Mouse (Mus musculus): ENCODE data around the gene Cenpt. TPM values are rescaled to one million over a fixed set of nuclear protein-coding genes. Genes with fewer than 3 reads are reported as not detected.

Gene Cenpt
- polyA plus RNA-seq, 1 experiment from 2014 or later = 55.7 TPM

DNA sequence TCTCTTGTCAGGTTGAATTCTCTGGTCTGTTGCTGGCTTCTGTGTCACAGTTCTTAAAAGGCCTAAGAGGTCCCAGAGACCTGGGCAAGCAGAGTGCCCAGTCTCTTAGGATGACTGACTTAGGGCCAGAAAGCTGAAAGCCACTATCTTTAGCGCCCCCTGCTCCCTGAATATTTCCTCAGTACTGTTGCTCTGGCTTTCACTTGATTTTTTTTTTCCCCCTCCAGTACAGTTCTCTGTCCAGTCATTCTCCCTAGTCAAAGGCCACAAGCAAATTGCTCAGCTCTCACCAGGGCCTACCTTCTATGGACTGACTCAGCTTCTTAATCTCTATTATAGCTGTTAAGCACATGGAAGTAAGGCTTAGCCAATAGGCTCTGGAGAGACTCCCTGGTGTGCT lies 8.9 kb upstream of the Cenpt start:
- DNase-seq (ENCODE audit: low spot score) = no peak
- WGBS = 10% methylated on average over 1 of the region's 1 CpGs
- H3K27ac ChIP-seq (replicated peaks) = peak overlapping the region; percentile 99; the same call in 1 of the 2 replicates

DNA sequence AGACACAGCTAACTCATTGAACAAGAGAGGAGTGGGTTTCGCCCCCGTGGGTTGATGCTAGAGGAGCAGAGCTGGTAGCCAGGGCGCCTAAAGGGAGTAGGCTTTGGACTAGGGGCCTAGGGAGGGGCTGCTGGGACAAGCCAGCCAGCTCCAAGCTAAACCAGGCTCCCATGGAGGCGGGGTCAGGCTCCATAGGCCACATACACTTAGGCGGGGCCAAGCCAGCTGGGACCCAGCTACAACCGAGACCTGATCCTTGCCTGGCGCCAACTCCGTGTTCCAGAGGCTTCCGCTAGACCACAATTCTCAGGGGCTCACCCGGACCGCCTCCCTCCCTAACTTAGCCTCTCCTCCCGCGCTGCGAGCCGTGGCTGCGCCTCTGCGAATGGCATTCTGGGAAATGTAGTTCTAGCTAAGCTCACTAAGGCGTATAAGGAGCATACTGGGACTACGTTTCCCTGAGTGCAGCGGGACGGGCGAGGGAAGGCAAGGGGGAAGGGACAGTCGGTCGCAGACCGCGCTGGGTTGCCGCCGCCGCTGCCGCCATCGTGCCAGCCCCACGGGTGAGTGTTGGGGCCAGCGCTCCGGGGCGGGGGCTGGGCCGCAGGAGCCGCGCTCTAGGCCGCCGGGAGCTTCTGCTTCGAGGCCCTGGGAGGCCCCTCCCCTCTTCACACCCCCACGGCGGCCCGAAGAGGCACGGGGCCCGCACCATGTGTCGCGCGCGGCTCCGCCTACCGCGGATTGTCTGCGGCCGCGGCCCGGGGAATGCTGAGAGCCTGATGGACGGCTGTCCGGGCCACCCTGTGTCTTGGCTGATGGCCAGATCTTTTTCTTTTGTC lies 7.3 kb upstream of the Cenpt start, which contains the start of gene Nutf2:
Nutf2 (plus strand) TSS at position 438 of the 839 bp plus-strand sequence.
- WGBS = under 1% methylated on average over 58 of the region's 59 CpGs
- H3K27ac ChIP-seq (replicated peaks) = peak within 1 kb of the TSS; percentile 99

More for the DNA sequence above, 8.9 kb upstream of the Cenpt start:
- no peaks in the 10 kb centered on the region for H3K27me3 ChIP-seq (ENCODE audit: low read depth, poor library complexity, severe bottlenecking)
- peaks cover 61% of the 10 kb centered on the region for H3K4me1 ChIP-seq
- H3K9me3 ChIP-seq (replicated peaks) = no peaks in the 10 kb centered on the region
- H3K4me3 ChIP-seq = peak overlapping the region; percentile 69
- peaks cover 68% of the 10 kb centered on the region for H3K36me3 ChIP-seq

DNA sequence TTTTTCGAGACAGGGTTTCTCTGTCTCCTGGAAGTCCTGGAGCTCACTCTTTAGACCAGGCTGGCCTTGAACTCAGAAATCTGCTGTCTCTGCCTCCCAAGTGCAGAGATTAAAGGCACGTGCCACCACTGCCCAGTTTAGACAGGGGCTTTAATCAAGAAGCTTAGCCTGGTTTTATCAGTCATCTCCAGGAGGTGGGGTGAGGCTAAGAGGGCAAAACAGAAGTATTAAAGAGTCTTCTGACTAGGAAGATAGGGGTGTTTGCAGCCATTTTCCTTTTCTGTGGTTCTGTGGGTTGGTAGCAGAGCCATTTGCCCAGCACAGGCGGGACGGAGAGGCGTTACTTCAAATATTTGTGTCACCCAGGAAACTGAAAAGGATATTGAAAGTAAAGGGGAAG lies 6.2 kb upstream of the Cenpt start:
- H3K27ac ChIP-seq (replicated peaks) = peak overlapping the region; percentile 99; the same call in 1 of the 2 replicates
- H3K4me1 ChIP-seq = peaks cover 78% of the 10 kb centered on the region
- 73% methylated on average over 5 of the region's 5 CpGs for WGBS
- H3K36me3 ChIP-seq = peaks cover 44% of the 10 kb centered on the region
- no peaks in the 10 kb centered on the region for H3K27me3 ChIP-seq (ENCODE audit: low read depth, poor library complexity, severe bottlenecking)
- H3K9me3 ChIP-seq (replicated peaks) = no peaks in the 10 kb centered on the region
- DNase-seq (ENCODE audit: low spot score) = no peak
- 0 out of 2 replicates have a peak overlapping the region, but pooled peaks have one; percentile 69 for H3K4me3 ChIP-seq

More for the DNA sequence above, 7.3 kb upstream of the Cenpt start, which contains the start of gene Nutf2:
- no peaks in the 10 kb centered on the region for H3K27me3 ChIP-seq (ENCODE audit: low read depth, poor library complexity, severe bottlenecking)
- no peaks in the 10 kb centered on the region for H3K9me3 ChIP-seq (replicated peaks)
- H3K36me3 ChIP-seq = peaks cover 53% of the 10 kb centered on the region
- DNase-seq (ENCODE audit: low spot score) = peak; percentile 98
- H3K4me1 ChIP-seq = peaks cover 77% of the 10 kb centered on the region
- H3K4me3 ChIP-seq = peak within 1 kb of the TSS; percentile 69

- peaks cover 36% of the 10 kb centered on the region for H3K36me3 ChIP-seq
- H3K4me1 ChIP-seq = peaks cover 74% of the 10 kb centered on the region
- no peaks in the 10 kb centered on the region for H3K27me3 ChIP-seq (ENCODE audit: low read depth, poor library complexity, severe bottlenecking)
- no peak for DNase-seq (ENCODE audit: low spot score)
- WGBS = 88% methylated on average over 5 of the region's 5 CpGs
- H3K4me3 ChIP-seq = no peak overlapping the region; the same call in 1 of the 2 replicates
- H3K9me3 ChIP-seq (replicated peaks) = no peaks in the 10 kb centered on the region
- H3K27ac ChIP-seq (replicated peaks) = no peak overlapping the region
These were observed 5.4 kb upstream of the Cenpt start for GRCm38 (mm10) chr8:105858495-105858894.

DNA sequence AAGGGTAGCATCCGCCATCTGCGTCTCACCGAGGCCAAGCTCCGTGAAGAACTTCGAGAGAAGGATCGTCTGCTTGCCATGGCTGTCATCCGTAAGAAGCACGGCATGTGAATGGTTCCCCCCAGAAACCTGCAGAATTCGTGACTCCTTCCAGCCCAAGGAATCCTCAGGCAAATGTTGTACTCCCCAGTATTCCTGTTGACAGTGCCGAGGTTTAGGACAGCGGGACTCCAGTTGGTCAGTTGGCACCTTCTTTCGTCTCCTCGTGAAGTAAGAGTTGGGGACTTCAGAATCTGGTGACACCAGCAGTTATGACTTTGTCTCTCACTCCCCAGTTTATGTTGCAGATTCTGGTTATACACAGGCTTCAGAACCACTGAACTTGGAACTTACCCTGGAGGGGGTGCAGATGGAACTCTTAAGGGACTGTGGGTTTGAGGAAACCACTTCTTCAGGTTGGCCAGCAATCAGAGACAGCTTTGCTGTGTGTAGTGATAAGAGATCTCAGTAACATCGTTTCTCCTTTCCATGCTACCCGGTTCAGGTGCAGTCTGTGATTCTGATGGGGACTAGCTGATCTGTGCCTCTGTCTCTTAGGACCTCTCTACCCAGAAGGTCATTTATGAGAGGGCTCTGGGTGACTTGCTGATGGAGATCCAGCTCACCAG lies 3.2 kb upstream of the Cenpt start:
- WGBS = 31% methylated on average over 15 of the region's 15 CpGs
- Histone ChIP-seq H3K27me3 (ENCODE audit: low read depth, poor library complexity, severe bottlenecking) (no peaks in the 10 kb centered on the region), H3K36me3 (peaks cover 26% of the 10 kb centered on the region), H3K27ac (replicated peaks) (peak overlapping the region; percentile 94), H3K4me1 (peaks cover 62% of the 10 kb centered on the region), H3K4me3 (peak overlapping the region; percentile 88), H3K9me3 (replicated peaks) (no peaks in the 10 kb centered on the region)
- DNase-seq (ENCODE audit: low spot score) = no peak

GRCm38 (mm10) chr8:105855248-105856167 lies 2.4 kb upstream of the Cenpt start:
- peaks cover 67% of the 10 kb centered on the region for H3K4me1 ChIP-seq
- DNase-seq (ENCODE audit: low spot score) = no peak
- H3K36me3 ChIP-seq = peaks cover 24% of the 10 kb centered on the region
- under 1% methylated on average over 71 of the region's 71 CpGs for WGBS
- H3K27ac ChIP-seq (replicated peaks) = peak overlapping the region; percentile 94
- no peaks in the 10 kb centered on the region for H3K27me3 ChIP-seq (ENCODE audit: low read depth, poor library complexity, severe bottlenecking)
- H3K9me3 ChIP-seq (replicated peaks) = no peaks in the 10 kb centered on the region
- peak overlapping the region; percentile 88 for H3K4me3 ChIP-seq

GRCm38 (mm10) chr8:105854715-105855216 lies 1.7 kb upstream of the Cenpt start, which contains the start of gene Thap11:
Gene Thap11 (plus strand): TSS chr8:105855132.
- no peaks in the 10 kb centered on the region for H3K9me3 ChIP-seq (replicated peaks)
- peak; percentile 96 for DNase-seq (ENCODE audit: low spot score)
- H3K36me3 ChIP-seq = peaks cover 21% of the 10 kb centered on the region
- peak within 1 kb of the TSS; percentile 94 for H3K27ac ChIP-seq (replicated peaks)
- no peaks in the 10 kb centered on the region for H3K27me3 ChIP-seq (ENCODE audit: low read depth, poor library complexity, severe bottlenecking)
- peak within 1 kb of the TSS; percentile 88 for H3K4me3 ChIP-seq
- WGBS = under 1% methylated on average over 43 of the region's 43 CpGs
- H3K4me1 ChIP-seq = peaks cover 63% of the 10 kb centered on the region

GRCm38 (mm10) chr8:105854303-105854702 lies 1.2 kb upstream of the Cenpt start:
- Histone ChIP-seq H3K27me3 (ENCODE audit: low read depth, poor library complexity, severe bottlenecking) (no peaks in the 10 kb centered on the region), H3K9me3 (replicated peaks) (no peaks in the 10 kb centered on the region), H3K4me1 (peaks cover 58% of the 10 kb centered on the region), H3K27ac (replicated peaks) (peak overlapping the region; percentile 94), H3K36me3 (peaks cover 25% of the 10 kb centered on the region), H3K4me3 (peak overlapping the region; percentile 88)
- 28% methylated on average over 8 of the region's 8 CpGs for WGBS
- no peak for DNase-seq (ENCODE audit: low spot score)

DNA sequence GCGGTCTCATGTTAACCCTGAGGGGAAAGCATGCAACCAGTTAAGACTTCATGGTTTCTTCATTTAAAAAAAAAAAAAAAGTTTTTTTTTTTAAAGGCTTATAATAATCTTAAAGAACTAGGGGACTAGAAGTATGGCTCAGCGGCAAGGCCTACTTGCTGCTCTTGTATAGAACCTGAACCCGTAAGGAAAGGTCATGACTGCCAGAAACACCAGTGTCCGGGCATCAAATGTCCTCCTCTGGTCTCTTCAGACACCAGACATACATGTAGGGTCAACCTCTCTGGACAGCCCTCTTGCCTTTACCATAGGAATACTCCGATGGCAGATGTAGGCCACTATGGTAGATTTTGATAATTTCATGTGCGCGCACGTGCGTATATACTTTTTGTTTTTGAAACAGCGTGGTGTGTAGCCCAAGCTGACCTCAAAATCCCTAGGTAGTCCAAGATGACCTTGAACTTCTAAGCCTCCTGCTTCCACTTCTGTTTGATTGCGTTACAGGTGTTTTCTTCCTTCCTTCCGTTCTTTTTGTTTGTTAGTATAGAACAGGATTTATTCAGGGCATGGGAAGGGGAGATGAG lies 840 bp downstream of the Cenpt start:
- no peak for DNase-seq (ENCODE audit: low spot score)
- Histone ChIP-seq H3K27me3 (ENCODE audit: low read depth, poor library complexity, severe bottlenecking) (no peaks in the 10 kb centered on the region), H3K4me1 (peaks cover 39% of the 10 kb centered on the region), H3K36me3 (peaks cover 28% of the 10 kb centered on the region), H3K27ac (replicated peaks) (no peak overlapping the region), H3K9me3 (replicated peaks) (no peaks in the 10 kb centered on the region), H3K4me3 (peak overlapping the region; percentile 83)
- WGBS = 81% methylated on average over 12 of the region's 12 CpGs

DNA sequence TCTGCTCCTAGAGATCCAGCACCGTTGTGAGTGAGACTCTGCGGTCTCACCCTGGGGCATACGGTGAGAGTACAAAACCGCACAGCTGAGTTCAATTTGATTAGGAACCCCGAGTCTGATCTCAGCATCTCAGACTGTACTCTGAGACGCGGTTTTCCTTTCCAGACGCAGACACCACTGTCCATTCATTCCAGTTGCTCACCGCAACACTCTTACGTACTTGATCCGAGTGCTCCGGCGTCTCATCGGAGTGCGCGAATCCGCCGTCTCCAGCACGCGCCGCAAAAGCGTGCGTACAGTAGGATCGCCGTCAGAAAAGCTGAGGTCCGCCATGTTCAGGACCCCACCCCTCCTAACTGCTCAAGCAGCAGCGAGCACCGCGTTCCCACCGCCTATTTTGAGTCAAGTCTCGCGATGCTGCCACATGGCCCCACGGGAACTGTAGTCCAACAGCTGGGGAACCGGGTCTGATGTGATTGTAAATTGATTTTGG lies 1.4 kb downstream of the Cenpt start:
- Histone ChIP-seq H3K27ac (replicated peaks) (peak overlapping the region; percentile 87), H3K4me1 (peaks cover 34% of the 10 kb centered on the region), H3K36me3 (peaks cover 30% of the 10 kb centered on the region), H3K9me3 (replicated peaks) (no peaks in the 10 kb centered on the region), H3K4me3 (peak overlapping the region; percentile 83), H3K27me3 (ENCODE audit: low read depth, poor library complexity, severe bottlenecking) (no peaks in the 10 kb centered on the region)
- peak; percentile 92 for DNase-seq (ENCODE audit: low spot score)
- WGBS = under 1% methylated on average over 34 of the region's 34 CpGs

GRCm38 (mm10) chr8:105850611-105851010 lies 2.5 kb downstream of the Cenpt start:
- H3K27me3 ChIP-seq (ENCODE audit: low read depth, poor library complexity, severe bottlenecking) = no peaks in the 10 kb centered on the region
- DNase-seq (ENCODE audit: low spot score) = no peak
- WGBS = 84% methylated on average over 7 of the region's 7 CpGs
- H3K4me1 ChIP-seq = peaks cover 23% of the 10 kb centered on the region
- peaks cover 41% of the 10 kb centered on the region for H3K36me3 ChIP-seq
- no peaks in the 10 kb centered on the region for H3K9me3 ChIP-seq (replicated peaks)
- no peak overlapping the region for H3K27ac ChIP-seq (replicated peaks)
- peak overlapping the region; percentile 83 for H3K4me3 ChIP-seq
